Mouse (Mus musculus): ENCODE results near the gene Setd5. TPM values are rescaled to one million over a fixed set of nuclear protein-coding genes. Genes with fewer than 3 reads are reported as not detected.

Gene Setd5
- polyA plus RNA-seq, 1 experiment, result 21.3 TPM

DNA sequence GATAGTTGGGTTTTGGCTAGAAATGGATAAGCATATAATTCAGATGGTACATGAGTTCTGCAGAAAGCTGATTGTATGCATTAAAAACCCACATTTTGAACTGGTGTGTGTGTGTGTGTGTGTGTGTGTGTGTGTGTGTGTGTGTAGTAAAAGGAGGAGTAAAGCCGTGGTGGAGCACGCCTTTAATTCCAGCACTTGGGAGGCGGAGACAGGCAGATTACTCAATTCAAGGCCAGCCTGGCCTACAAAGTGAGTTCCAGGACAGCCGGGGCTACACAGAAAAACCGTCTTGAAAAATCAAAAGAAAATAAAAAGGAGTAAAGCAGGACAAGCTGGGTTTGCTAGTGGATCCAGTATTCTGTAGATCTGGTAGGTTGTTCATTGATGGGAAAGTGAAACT, 20.5 kb downstream of the Setd5 start:
- H3K27me3 ChIP-seq (ENCODE audit: control insufficient read depth, insufficient read depth, low read length), result no peaks in the 10 kb centered on the region
- no peaks in the 10 kb centered on the region for H3K4me1 ChIP-seq (ENCODE audit: control insufficient read depth, insufficient read depth, low read length)
- H3K36me3 ChIP-seq (ENCODE audit: control insufficient read depth, insufficient read depth, low read length), result no peaks in the 10 kb centered on the region
- TF ChIP-seq CTCF (IDR thresholded peaks at IDR 0.05; ENCODE audit: control insufficient read depth, insufficient read depth, insufficient replicate concordance, low read depth, low read length) (no peak), POLR2A (IDR thresholded peaks at IDR 0.05; ENCODE audit: control insufficient read depth, low read depth, low read length) (no peak)
- H3K4me3 ChIP-seq (ENCODE audit: control insufficient read depth, low read depth, low read length), result no peak overlapping the region
- H3K27ac ChIP-seq (ENCODE audit: control insufficient read depth, insufficient read depth, low read depth, low read length), result no peak overlapping the region

- Histone ChIP-seq H3K4me1 (ENCODE audit: control insufficient read depth, insufficient read depth, low read length) (no peaks in the 10 kb centered on the region), H3K4me3 (ENCODE audit: control insufficient read depth, low read depth, low read length) (no peak overlapping the region), H3K27ac (ENCODE audit: control insufficient read depth, insufficient read depth, low read depth, low read length) (no peak overlapping the region), H3K36me3 (ENCODE audit: control insufficient read depth, insufficient read depth, low read length) (no peaks in the 10 kb centered on the region), H3K27me3 (ENCODE audit: control insufficient read depth, insufficient read depth, low read length) (no peaks in the 10 kb centered on the region)
- TF ChIP-seq CTCF (IDR thresholded peaks at IDR 0.05; ENCODE audit: control insufficient read depth, insufficient read depth, insufficient replicate concordance, low read depth, low read length) (no peak), POLR2A (IDR thresholded peaks at IDR 0.05; ENCODE audit: control insufficient read depth, low read depth, low read length) (no peak)
Measured at GRCm38 (mm10) chr6:113099640-113100289, 22.6 kb downstream of the Setd5 start.

GRCm38 (mm10) chr6:113102541-113102940, 25.4 kb downstream of the Setd5 start:
- Histone ChIP-seq H3K27ac (ENCODE audit: control insufficient read depth, insufficient read depth, low read depth, low read length) (no peak overlapping the region), H3K4me1 (ENCODE audit: control insufficient read depth, insufficient read depth, low read length) (no peaks in the 10 kb centered on the region), H3K36me3 (ENCODE audit: control insufficient read depth, insufficient read depth, low read length) (peaks cover 1% of the 10 kb centered on the region; the same call in 1 of the 2 replicates)

DNA sequence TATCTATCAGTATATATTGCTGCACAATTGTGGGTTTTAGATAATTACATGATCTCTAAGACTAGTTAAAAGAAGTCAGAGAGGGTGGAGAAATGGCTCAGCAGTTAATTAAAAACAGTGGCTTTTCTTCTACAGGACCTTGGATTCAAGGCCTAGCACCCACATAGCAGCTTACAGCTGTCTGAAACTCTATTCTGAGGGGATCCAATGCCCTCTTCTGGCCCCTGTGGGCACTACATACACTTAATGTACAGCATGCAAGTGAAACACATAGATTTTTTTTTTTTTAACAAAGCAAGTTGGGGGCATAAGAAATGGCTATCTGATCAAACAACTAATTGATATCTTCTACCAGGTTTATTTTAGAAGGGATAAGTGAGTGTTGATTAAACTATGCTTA, 26.6 kb downstream of the Setd5 start:
- no peak for TF ChIP-seq POLR2A (IDR thresholded peaks at IDR 0.05; ENCODE audit: control insufficient read depth, low read depth, low read length)
- no peak for TF ChIP-seq CTCF (IDR thresholded peaks at IDR 0.05; ENCODE audit: control insufficient read depth, insufficient read depth, insufficient replicate concordance, low read depth, low read length)
- no peaks in the 10 kb centered on the region for H3K27me3 ChIP-seq (ENCODE audit: control insufficient read depth, insufficient read depth, low read length)
- no peak overlapping the region for H3K27ac ChIP-seq (ENCODE audit: control insufficient read depth, insufficient read depth, low read depth, low read length)
- H3K36me3 ChIP-seq (ENCODE audit: control insufficient read depth, insufficient read depth, low read length), result peaks cover 1% of the 10 kb centered on the region; the same call in 1 of the 2 replicates
- H3K4me3 ChIP-seq (ENCODE audit: control insufficient read depth, low read depth, low read length), result no peak overlapping the region
- no peaks in the 10 kb centered on the region for H3K4me1 ChIP-seq (ENCODE audit: control insufficient read depth, insufficient read depth, low read length)

More at GRCm38 (mm10) chr6:113102541-113102940, 25.4 kb downstream of the Setd5 start:
- TF ChIP-seq CTCF (IDR thresholded peaks at IDR 0.05; ENCODE audit: control insufficient read depth, insufficient read depth, insufficient replicate concordance, low read depth, low read length), result no peak
- no peak for TF ChIP-seq POLR2A (IDR thresholded peaks at IDR 0.05; ENCODE audit: control insufficient read depth, low read depth, low read length)
- Histone ChIP-seq H3K27me3 (ENCODE audit: control insufficient read depth, insufficient read depth, low read length) (no peaks in the 10 kb centered on the region), H3K4me3 (ENCODE audit: control insufficient read depth, low read depth, low read length) (no peak overlapping the region)

GRCm38 (mm10) chr6:113109378-113109777, 32.2 kb downstream of the Setd5 start:
- Histone ChIP-seq H3K4me3 (ENCODE audit: control insufficient read depth, low read depth, low read length) (no peak overlapping the region), H3K4me1 (ENCODE audit: control insufficient read depth, insufficient read depth, low read length) (no peaks in the 10 kb centered on the region), H3K27me3 (ENCODE audit: control insufficient read depth, insufficient read depth, low read length) (no peaks in the 10 kb centered on the region), H3K27ac (ENCODE audit: control insufficient read depth, insufficient read depth, low read depth, low read length) (no peak overlapping the region; the same call in 1 of the 2 replicates), H3K36me3 (ENCODE audit: control insufficient read depth, insufficient read depth, low read length) (peaks cover 2% of the 10 kb centered on the region)
- TF ChIP-seq CTCF (IDR thresholded peaks at IDR 0.05; ENCODE audit: control insufficient read depth, insufficient read depth, insufficient replicate concordance, low read depth, low read length) (no peak), POLR2A (IDR thresholded peaks at IDR 0.05; ENCODE audit: control insufficient read depth, low read depth, low read length) (no peak)

- no peak for TF ChIP-seq POLR2A (IDR thresholded peaks at IDR 0.05; ENCODE audit: control insufficient read depth, low read depth, low read length)
- no peak for TF ChIP-seq CTCF (IDR thresholded peaks at IDR 0.05; ENCODE audit: control insufficient read depth, insufficient read depth, insufficient replicate concordance, low read depth, low read length)
- Histone ChIP-seq H3K4me1 (ENCODE audit: control insufficient read depth, insufficient read depth, low read length) (no peaks in the 10 kb centered on the region), H3K27me3 (ENCODE audit: control insufficient read depth, insufficient read depth, low read length) (no peaks in the 10 kb centered on the region), H3K36me3 (ENCODE audit: control insufficient read depth, insufficient read depth, low read length) (peaks cover 2% of the 10 kb centered on the region), H3K4me3 (ENCODE audit: control insufficient read depth, low read depth, low read length) (no peak overlapping the region), H3K27ac (ENCODE audit: control insufficient read depth, insufficient read depth, low read depth, low read length) (no peak overlapping the region)
Measured at GRCm38 (mm10) chr6:113109956-113110355, 32.8 kb downstream of the Setd5 start.

DNA sequence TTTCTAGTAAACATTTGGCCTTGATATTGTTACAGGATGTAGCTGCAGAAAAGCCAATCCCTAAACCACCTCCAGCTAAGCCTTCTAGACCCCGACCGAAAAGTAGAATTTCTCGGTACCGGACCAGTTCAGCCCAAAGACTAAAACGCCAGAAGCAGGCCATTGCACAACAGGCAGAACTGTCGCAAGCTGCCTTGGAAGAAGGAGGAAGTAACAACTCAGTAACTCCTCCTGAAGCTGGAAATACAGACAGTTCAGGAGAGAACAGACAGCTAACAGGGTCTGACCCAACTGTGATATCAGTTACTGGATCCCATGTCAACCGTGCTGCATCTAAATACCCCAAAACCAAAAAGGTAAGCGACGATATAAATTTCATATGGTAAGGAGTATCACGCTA, 43.6 kb downstream of the Setd5 start:
- TF ChIP-seq POLR2A (IDR thresholded peaks at IDR 0.05; ENCODE audit: control insufficient read depth, low read depth, low read length) (no peak), CTCF (IDR thresholded peaks at IDR 0.05; ENCODE audit: control insufficient read depth, insufficient read depth, insufficient replicate concordance, low read depth, low read length) (no peak)
- H3K36me3 ChIP-seq (ENCODE audit: control insufficient read depth, insufficient read depth, low read length), result peaks cover 2% of the 10 kb centered on the region
- no peak overlapping the region for H3K4me3 ChIP-seq (ENCODE audit: control insufficient read depth, low read depth, low read length)
- no peak overlapping the region for H3K27ac ChIP-seq (ENCODE audit: control insufficient read depth, insufficient read depth, low read depth, low read length)
- H3K4me1 ChIP-seq (ENCODE audit: control insufficient read depth, insufficient read depth, low read length), result no peaks in the 10 kb centered on the region
- H3K27me3 ChIP-seq (ENCODE audit: control insufficient read depth, insufficient read depth, low read length), result no peaks in the 10 kb centered on the region

Measured in testis, adult 2 months (tissue).